In genomic region chr15:85037343-85037690, GRCm38 (mm10) we compare ENCODE assay signal across 8 mouse cellular contexts. TPM values are rescaled to one million over a fixed set of nuclear protein-coding genes. Genes with fewer than 3 reads are reported as not detected.
DNase-seq lines count a peak whose midpoint lies in the region; ATAC-seq lines count a peak whose summit lies in the region.

No protein-coding gene starts in this region.

- no peak for DNase-seq in heart, adult 11 months
- DNase-seq in MN1 (ENCODE audit: low spot score) = peak; percentile 51
- DNase-seq in hindbrain, embryonic 10.5 days (ENCODE audit: low spot score) = no peak
- DNase-seq in midbrain, embryonic 11.5 days (ENCODE audit: low spot score, missing footprints) = peak; percentile 91
- no peak for DNase-seq in cerebellum, adult 8-10 months
- DNase-seq in kidney, postnatal 36 days = no peak
- DNase-seq in cerebellum, adult 11 months = no peak

- peak overlapping the region; percentile 87 for H3K4me2 ChIP-seq in heart, embryonic 16.5 days (ENCODE audit: low read depth, low read length)
- peak overlapping the region; percentile 86 for H3K4me2 ChIP-seq in midbrain, embryonic 11.5 days

- H3K36me3 ChIP-seq in heart, embryonic 16.5 days (ENCODE audit: control insufficient read depth, insufficient read depth) = no peaks in the 10 kb centered on the region
- no peaks in the 10 kb centered on the region for H3K36me3 ChIP-seq in hindbrain, embryonic 10.5 days
- H3K36me3 ChIP-seq in midbrain, embryonic 11.5 days (ENCODE audit: control insufficient read depth, insufficient read depth, low read length) = no peaks in the 10 kb centered on the region

- peak overlapping the region; percentile 79 for H3K4me3 ChIP-seq in heart, embryonic 16.5 days (ENCODE audit: low read length)
- peak overlapping the region; percentile 84 for H3K4me3 ChIP-seq in hindbrain, embryonic 10.5 days
- H3K4me3 ChIP-seq in midbrain, embryonic 11.5 days (ENCODE audit: low read depth, low read length) = peak overlapping the region; percentile 73

- WGBS in heart, embryonic 16.5 days = 3% methylated on average over 8 of the region's 8 CpGs
- 9% methylated on average over 8 of the region's 8 CpGs for WGBS in hindbrain, embryonic 10.5 days
- WGBS in midbrain, embryonic 11.5 days = 7% methylated on average over 8 of the region's 8 CpGs

- peak overlapping the region; percentile 88 for H3K9ac ChIP-seq in heart, embryonic 16.5 days (ENCODE audit: low read length)
- peak overlapping the region; percentile 82 for H3K9ac ChIP-seq in midbrain, embryonic 11.5 days (ENCODE audit: low read length)

- H3K27ac ChIP-seq in heart, embryonic 16.5 days (ENCODE audit: low read length) = peak overlapping the region; percentile 24
- peak overlapping the region; percentile 92 for H3K27ac ChIP-seq in hindbrain, embryonic 10.5 days
- no peak overlapping the region for H3K27ac ChIP-seq in midbrain, embryonic 11.5 days (ENCODE audit: low read depth, low read length)

- H3K9me3 ChIP-seq in heart, embryonic 16.5 days (replicated peaks; ENCODE audit: control insufficient read depth, low read length) = no peaks in the 10 kb centered on the region
- no peaks in the 10 kb centered on the region for H3K9me3 ChIP-seq in hindbrain, embryonic 10.5 days
- H3K9me3 ChIP-seq in midbrain, embryonic 11.5 days (ENCODE audit: control insufficient read depth, low read length) = no peaks in the 10 kb centered on the region

- no peak for ATAC-seq in heart, embryonic 16.5 days (replicated peaks; ENCODE audit: extremely low read depth, insufficient read depth, low FRiP score)
- ATAC-seq in midbrain, embryonic 11.5 days (ENCODE audit: low FRiP score) = no peak

- H3K27me3 ChIP-seq in heart, embryonic 16.5 days (ENCODE audit: control insufficient read depth, insufficient read depth, low read length) = no peaks in the 10 kb centered on the region
- H3K27me3 ChIP-seq in hindbrain, embryonic 10.5 days (ENCODE audit: insufficient read depth, poor library complexity, severe bottlenecking) = peaks cover 18% of the 10 kb centered on the region
- peaks cover 3% of the 10 kb centered on the region for H3K27me3 ChIP-seq in midbrain, embryonic 11.5 days (ENCODE audit: control insufficient read depth, insufficient read depth, low read length)

- H3K4me1 ChIP-seq in heart, embryonic 16.5 days (ENCODE audit: control insufficient read depth, insufficient read depth, low read length) = peaks cover 29% of the 10 kb centered on the region
- H3K4me1 ChIP-seq in hindbrain, embryonic 10.5 days (replicated peaks) = peaks cover 44% of the 10 kb centered on the region
- H3K4me1 ChIP-seq in midbrain, embryonic 11.5 days (ENCODE audit: control insufficient read depth, insufficient read depth, low read length) = peaks cover 10% of the 10 kb centered on the region

RNA-seq across cellular contexts. Expression of gene Fam118a, which starts 8.6 kb away (rescaled TPM):
- polyA plus RNA-seq in heart, embryonic 16.5 days (2015; fragmentation: Nextera tagmentation; extraction: Ambion mirVana) = 17.0 and 18.2 TPM in 2 replicates
- 29.6 and 37.2 TPM in 2 replicates for polyA plus RNA-seq in hindbrain, embryonic 10.5 days (2016; fragmentation: Nextera tagmentation; extraction: Ambion mirVana)
- polyA plus RNA-seq in midbrain, embryonic 11.5 days (2014; fragmentation: Nextera tagmentation; extraction: Ambion mirVana) = 30.1 and 32.1 TPM in 2 replicates

RNA-seq across cellular contexts. Expression of gene Upk3a, which starts 20.4 kb away (rescaled TPM):
- 0.47 and 2.7 TPM in 2 replicates for polyA plus RNA-seq in heart, embryonic 16.5 days (2015; fragmentation: Nextera tagmentation; extraction: Ambion mirVana)
- polyA plus RNA-seq in hindbrain, embryonic 10.5 days (2016; fragmentation: Nextera tagmentation; extraction: Ambion mirVana) = 0.15 and 0.47 TPM in 2 replicates
- 0.15 TPM in 1 of 2 replicates, not detected in the other for polyA plus RNA-seq in midbrain, embryonic 11.5 days (2014; fragmentation: Nextera tagmentation; extraction: Ambion mirVana)

RNA-seq across cellular contexts. Expression of gene 5031439G07Rik, which starts 49.0 kb away (rescaled TPM):
- polyA plus RNA-seq in heart, embryonic 16.5 days (2015; fragmentation: Nextera tagmentation; extraction: Ambion mirVana) = 4.3 and 4.4 TPM in 2 replicates
- 11.2 and 12.1 TPM in 2 replicates for polyA plus RNA-seq in hindbrain, embryonic 10.5 days (2016; fragmentation: Nextera tagmentation; extraction: Ambion mirVana)
- polyA plus RNA-seq in midbrain, embryonic 11.5 days (2014; fragmentation: Nextera tagmentation; extraction: Ambion mirVana) = 11.7 and 17.2 TPM in 2 replicates

Comparison
In these comparisons a context has a peak if more than half of its experiments do, and no peak if none do; other contexts are left out.
1. DNase-seq: peak in MN1 (single experiment) and midbrain, embryonic 11.5 days (single experiment); none in heart, adult 11 months (single experiment), hindbrain, embryonic 10.5 days (single experiment), cerebellum, adult 8-10 months (single experiment), kidney, postnatal 36 days (0 of 2) and cerebellum, adult 11 months (single experiment).
2. Peak in every context shown above with its lines, with median percentiles within 50 percentile points of each other: H3K4me3 ChIP-seq.